Mouse (Mus musculus): ENCODE measurements around the gene Olfr1179.
"Not testable (repeated sequence)": the region's sequence is repeated elsewhere in the genome, so short reads cannot be mapped to it uniquely, and the experiment has no call there.

The Olfr1179 gene

DNA sequence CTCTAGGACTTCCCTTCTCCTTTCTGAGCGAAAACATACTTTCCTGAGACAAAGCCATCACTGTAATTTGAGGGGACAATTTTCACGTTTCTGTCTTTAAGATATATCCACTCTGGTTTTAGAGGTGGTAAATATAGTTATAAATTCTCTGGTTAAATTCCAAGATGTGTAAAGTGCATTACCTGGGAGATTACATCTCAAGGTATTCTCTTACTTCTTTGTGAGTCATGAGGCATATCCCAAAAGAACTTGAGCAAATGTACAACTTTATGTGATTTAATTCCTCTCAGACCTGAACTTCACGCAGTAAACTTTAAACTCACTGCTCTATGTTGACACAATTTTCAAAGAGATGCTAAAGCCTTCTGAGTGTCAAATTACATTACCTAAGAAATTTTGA is at the start of gene Olfr1179:
Gene Olfr1179, minus strand, starts transcription at position 101 of the 400 bp plus-strand sequence.
- no peak for DNase-seq (ENCODE audit: low read depth, low spot score)

DNA sequence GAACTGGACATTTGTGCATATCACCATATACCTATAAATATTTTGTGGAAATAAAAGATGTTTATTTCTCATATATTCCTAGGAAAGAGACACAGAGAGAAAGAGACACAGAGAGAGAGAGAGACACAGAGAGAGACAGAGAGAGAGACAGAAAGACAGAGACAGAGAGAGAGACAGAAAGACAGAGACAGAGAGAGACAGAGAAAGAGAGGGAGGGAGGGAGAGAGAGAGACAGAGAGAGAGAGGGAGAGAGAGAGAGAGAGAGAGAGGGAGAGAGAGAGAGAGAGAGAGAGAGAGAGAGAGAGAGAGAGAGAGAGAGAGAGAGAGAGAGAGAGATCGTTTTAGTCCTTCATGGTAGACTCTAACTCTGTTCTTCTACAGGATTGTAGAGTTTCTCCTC is 48.3 kb upstream of the Olfr1179 start, which contains the start of gene Olfr1183:
Gene Olfr1183, plus strand, starts transcription at position 301 of the 400 bp plus-strand sequence.
- not testable (repeated sequence) for DNase-seq (ENCODE audit: low read depth, low spot score)

DNA sequence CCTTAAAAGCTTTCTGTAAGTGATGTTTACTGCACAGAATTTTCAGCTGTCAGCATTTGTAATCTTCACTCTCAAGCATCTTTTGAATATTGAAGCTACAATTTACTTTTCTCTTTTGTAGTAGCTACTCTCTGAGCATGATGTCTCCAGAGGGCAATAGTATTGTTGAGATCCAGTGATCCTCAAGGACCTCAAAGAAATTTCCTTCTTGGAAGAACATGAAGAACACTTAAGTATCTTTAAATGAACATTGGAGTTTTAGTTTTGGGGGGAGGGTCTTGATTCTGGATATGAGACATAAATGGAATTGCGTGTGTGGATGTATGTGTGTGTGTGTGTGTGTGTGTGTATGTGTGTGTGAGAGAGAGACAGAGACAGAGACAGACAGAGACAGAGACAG is 42.8 kb upstream of the Olfr1179 start, which contains the start of gene Gm13757:
Gene Gm13757, minus strand, starts transcription at position 101 of the 400 bp plus-strand sequence.
- no peak for DNase-seq (ENCODE audit: low read depth, low spot score)

DNA sequence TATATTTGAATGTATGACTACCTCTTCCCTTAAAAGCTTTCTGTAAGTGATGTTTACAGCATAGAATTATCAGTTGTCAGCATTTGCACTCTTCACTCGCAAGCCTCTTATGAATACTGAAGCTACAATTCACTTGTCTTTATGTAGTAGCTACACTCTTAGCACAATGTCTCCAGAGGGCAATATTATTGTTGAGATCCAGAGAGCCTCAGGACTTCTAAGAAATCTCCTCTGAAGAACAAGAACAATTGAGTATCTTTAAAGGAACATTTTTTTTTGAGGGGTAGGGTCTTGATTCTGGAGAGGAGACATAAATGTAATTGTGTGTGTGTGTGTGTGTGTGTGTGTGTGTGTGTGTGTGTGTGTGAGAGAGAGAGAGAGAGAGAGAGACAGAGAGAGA is 19.8 kb upstream of the Olfr1179 start, which contains the start of gene Olfr1181:
Gene Olfr1181, minus strand, starts transcription at position 101 of the 400 bp plus-strand sequence.
- DNase-seq (ENCODE audit: low read depth, low spot score): no peak

DNA sequence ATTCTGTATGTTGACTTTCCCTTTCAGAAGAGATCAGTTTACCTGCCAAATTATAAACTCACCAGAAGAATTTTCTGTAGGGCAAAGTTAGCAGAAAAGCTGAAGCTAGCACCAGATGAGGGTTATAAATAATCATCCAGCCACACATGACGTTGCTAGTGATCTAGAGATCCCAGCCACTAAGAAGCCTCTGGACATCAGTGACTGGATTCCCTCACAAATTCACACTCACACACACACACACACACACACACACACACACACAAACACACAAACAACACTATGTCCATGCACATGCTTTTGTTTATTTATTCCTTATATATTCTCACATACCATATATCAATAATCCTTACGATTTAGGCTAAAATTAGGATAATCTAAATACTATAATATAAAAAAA is 12.8 kb upstream of the Olfr1179 start, which contains the start of gene Olfr1180:
Gene Olfr1180, minus strand, starts transcription at position 101 of the 400 bp plus-strand sequence.
- no peak for DNase-seq (ENCODE audit: low read depth, low spot score)

DNA sequence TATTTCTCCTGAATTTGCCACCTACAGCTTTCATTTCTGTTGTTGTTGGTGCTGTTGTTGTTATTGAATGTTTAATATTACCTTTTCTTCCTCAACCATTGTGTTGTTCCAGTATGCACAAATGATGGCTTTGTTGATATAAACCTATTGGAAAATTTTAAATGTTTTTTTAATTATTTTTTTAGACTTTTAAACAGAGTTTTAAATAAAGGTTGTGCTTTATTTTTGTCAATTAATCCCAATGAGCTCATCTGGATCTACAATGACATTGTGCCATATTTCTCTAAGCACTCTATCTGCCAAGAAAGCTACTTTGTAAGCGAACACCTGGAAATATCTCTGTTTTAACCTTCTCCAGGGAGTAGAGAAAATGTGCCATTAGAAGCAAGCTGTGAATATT is 19.5 kb downstream of the Olfr1179 start, which contains the start of gene Olfr1178:
Gene Olfr1178, plus strand, starts transcription at position 301 of the 400 bp plus-strand sequence.
- no peak for DNase-seq (ENCODE audit: low read depth, low spot score)

DNA sequence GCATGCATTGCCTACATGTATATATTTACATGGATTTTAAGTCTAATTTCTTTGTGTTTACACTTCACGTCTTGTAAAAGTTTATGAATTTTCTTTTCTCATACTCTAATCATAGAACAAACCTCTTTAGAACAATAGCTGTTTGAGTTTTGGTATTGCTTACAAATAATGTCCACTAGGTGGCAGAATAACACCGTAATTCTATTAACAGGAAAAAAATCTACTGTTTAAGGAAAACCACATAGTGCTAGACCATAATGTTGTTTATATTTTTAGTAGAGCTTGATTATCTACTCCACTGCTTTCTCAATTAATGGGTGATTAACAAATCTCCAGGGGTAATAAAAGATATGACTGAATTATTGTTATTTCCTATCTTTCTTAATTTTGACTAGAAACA is 49.9 kb downstream of the Olfr1179 start:
- DNase-seq (ENCODE audit: low read depth, low spot score): peak; percentile 40
